Mouse (Mus musculus) thymus, postnatal 25 days (tissue): ENCODE data around the gene H2-Q4.
"Not testable (repeated sequence)": the region's sequence is repeated elsewhere in the genome, so short reads cannot be mapped to it uniquely, and the experiment has no call there.

Experiments
- DNase-seq: peaks from one replicate; pipeline ENCODE4 v3.0.0; 2022

Gene H2-Q4

DNA sequence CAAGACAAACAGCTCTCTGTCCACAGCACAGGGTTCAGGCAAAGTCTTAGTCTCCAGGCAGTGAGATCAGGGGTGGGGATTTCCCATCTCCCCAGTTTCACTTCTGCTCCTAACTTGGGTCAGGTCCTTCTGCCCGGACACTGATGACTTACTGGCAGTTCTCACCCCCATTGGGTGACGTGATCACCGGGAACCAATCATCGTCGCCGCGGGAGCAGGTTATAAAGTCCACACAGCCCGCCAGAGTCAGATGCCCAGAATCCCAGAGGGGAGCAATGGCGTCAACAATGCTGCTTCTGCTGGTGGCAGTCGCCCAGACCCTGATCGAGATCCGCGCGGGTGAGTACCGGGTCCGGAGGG is at the start of gene H2-Q4:
TSS of gene H2-Q4 (plus strand) at position 249 of the 360 bp plus-strand sequence.
- peak; percentile 95 for DNase-seq

DNA sequence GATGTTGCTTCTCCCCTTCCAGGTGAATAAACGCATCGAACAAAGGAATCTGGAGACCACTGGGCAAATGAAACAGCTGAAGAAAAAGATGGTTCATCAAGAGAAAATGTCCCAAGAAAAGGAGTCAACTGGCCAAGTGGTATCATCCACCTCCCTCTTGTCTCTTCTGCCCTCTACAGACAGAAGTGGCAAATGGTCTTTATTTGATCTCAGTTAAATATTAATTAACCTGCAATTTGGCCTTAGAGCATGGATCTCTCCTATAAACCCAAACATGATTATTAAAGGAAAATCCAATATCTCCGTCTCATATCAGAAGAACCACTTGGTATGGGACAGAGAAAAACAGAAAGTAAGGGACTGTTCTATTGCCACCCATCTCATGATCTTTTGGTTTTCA is 49.7 kb upstream of the H2-Q4 start:
- not testable (repeated sequence) for DNase-seq

- DNase-seq, result peak; percentile 35
Measured at GRCm38 (mm10) chr17:35331546-35331945, 47.9 kb upstream of the H2-Q4 start.

DNA sequence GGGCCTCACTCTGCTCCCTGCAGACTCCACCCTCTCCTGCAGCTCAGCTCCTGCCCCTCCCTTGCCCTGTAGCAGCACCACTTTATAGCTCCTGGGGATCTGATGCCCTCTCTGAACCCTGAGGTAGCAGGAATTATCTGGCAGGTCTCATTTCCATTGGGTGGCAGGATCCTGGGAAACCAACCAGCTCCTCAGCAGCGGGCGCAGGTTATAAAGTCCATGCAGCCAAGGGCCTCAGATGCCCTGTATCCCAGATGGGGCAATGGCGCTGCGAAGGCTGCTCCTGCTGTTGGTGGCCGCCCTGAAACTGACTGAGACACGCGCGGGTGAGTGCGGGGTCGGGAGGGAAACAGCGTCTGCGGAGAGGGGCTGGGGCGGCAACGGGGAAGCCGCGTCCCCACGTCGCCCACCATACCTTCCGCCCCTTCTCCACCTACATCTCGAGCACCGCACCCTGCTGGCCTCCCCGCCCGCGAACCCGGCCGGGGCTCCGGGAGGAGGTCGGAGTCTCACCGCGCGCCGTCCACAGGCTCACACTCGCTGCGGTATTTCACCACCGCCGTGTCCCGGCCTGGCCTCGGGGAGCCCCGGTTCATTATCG is 37.2 kb upstream of the H2-Q4 start, which contains the start of gene H2-Q2:
TSS of gene H2-Q2 (plus strand) at position 172 of the 601 bp plus-strand sequence.
- DNase-seq, result peak; percentile 74

DNA sequence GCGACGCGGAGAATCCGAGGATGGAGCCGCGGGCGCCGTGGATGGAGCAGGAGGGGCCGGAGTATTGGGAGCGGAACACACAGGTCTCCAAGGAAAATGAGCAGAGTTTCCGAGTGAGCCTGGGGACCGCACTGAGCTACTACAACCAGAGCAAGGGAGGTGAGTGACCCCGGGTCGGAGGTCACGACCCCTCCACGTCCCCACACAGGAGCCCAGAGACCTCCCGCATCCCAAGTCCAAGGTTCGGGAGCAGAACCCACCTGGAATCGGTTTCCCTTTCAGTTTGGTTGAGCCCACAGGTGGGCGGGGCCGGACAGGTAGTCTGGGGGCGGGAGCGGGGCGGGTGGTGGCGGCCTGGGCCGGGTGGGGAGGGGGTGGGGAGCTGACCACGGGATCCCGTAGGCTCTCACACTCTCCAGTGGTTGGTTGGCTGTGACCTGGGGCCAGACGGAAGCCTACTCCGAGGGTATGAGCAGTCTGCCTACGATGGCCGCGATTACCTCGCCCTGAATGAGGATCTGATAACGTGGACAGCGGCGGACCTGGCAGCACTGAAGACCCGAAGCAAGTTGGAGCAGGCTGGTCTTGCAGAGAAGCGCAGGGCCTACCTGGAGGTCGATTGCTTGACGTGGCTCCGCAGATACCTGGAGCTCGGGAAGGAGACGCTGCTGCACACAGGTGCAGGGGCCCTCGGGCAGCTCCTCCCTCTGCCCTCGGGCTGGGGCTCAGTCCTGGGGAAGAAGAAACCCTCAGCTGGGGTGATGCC is 36.5 kb upstream of the H2-Q4 start:
- DNase-seq, result peak; percentile 46

DNA sequence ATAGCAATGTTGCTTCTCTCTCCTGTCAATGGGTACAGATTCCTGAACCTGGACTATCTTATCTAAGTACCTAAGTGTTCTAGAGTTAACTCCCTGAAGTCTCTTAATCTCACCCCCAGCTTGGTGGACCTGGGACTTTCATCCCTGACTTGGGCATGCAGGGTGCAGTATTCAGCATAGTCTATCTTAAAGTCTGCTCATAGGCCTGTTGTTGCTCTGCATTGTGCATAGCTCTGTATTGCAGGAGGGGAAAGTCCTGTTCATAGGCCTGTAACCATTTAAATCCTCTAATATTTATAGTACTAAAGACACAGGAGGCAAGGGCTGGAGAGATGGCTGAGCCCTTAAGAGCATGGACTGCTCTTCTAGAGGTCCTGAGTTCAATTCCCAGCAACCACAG is 31.8 kb upstream of the H2-Q4 start:
- DNase-seq, result not testable (repeated sequence)

DNA sequence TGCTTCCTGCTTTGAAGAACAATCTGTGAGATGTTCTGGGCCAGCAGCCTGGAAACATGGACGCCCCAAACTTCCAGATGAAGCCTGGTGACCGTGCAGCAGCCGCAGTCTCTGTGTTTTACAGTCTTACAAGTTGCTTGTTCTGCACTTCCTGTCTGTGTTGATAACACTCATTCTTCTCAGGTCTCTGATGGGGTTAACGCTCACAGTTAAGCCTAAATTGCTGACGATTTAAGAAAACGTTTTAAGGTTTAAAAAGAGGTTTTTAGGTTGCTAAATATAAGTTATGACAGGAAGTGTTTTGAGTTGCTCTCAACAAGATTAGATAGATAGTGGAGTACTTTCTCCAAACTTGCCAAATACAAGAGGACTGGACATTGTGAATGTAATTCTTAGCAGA is 26.1 kb upstream of the H2-Q4 start:
- peak; percentile 29 for DNase-seq

- no peak for DNase-seq
Measured at GRCm38 (mm10) chr17:35354071-35354470, 25.3 kb upstream of the H2-Q4 start.

GRCm38 (mm10) chr17:35357086-35357485 is 22.3 kb upstream of the H2-Q4 start:
- DNase-seq, result peak; percentile 58

- no peak for DNase-seq
Measured at GRCm38 (mm10) chr17:35358763-35359469, 20.5 kb upstream of the H2-Q4 start.

DNA sequence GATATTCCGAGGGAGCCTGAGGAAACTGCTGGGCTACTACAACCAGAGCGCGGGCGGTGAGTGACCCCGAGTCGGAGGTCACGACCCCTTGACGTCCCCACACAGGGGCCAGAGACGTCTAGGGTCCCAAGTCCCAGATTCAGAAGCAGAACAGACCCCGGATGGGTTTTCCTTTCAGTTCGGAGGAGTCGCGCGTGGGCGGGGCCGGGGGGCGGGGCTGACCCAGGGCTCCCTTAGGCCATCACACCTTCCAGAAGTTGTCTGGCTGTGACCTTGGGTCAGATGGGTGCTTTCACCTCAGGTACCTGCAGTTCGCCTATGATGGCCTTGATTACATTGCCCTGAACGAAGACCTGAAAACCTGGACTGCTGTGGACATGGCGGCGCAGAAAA is 20.0 kb upstream of the H2-Q4 start:
- no peak for DNase-seq

DNA sequence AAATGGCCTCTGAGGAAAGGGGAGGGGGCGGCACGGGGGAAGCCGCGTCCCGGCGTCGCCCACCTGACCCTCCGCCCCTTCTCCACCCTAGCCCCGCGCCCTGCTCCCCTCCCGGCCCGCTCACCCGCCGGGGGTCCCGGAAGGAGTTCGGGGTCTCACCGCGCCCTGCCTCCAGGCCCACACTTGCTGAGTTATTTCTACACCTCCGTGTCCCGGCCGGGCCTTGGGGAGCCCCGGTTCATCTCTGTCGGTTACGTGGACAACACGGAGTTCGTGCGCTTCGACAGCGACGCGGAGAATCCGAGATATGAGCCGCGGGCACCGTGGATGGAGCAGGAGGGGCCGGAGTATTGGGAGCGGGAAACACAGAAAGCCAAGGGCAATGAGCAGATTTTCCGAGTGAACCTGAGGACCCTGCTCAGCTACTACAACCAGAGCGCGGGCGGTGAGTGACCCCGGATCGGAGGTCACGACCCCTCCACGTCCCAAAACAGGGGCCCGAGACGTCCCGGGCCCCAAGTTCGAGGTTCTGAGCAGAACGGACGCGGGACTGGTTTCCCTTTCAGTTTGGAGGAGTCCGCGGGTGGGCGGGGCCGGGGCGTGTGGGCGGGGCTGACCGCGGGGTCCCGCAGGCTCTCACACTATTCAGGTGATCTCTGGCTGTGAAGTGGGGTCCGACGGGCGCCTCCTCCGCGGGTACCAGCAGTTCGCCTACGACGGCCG is 473 bp downstream of the H2-Q4 start:
- DNase-seq, result peak; percentile 64

DNA sequence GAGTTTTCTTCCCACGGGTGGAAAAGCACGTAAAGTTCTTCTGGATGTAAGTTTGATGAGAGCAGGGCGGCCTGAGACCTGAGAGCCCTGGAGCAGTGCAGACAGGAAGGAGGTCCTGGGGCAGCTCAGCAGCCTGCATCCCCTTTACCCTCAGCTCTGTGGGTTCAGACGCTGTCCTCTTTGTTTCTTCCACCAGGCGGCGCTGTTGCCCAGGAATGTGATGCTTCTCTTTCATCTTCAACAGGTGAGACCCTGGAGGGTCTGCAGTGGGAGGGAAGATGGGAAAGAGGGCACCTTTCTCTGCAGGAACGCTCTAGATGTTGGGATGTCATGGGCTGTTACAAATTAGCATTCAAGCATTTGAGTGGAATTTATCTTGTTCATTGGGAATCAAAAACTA is 10.4 kb downstream of the H2-Q4 start:
- DNase-seq, result peak; percentile 83

GRCm38 (mm10) chr17:35392671-35393070 is 13.3 kb downstream of the H2-Q4 start:
- DNase-seq, result not testable (repeated sequence)

DNA sequence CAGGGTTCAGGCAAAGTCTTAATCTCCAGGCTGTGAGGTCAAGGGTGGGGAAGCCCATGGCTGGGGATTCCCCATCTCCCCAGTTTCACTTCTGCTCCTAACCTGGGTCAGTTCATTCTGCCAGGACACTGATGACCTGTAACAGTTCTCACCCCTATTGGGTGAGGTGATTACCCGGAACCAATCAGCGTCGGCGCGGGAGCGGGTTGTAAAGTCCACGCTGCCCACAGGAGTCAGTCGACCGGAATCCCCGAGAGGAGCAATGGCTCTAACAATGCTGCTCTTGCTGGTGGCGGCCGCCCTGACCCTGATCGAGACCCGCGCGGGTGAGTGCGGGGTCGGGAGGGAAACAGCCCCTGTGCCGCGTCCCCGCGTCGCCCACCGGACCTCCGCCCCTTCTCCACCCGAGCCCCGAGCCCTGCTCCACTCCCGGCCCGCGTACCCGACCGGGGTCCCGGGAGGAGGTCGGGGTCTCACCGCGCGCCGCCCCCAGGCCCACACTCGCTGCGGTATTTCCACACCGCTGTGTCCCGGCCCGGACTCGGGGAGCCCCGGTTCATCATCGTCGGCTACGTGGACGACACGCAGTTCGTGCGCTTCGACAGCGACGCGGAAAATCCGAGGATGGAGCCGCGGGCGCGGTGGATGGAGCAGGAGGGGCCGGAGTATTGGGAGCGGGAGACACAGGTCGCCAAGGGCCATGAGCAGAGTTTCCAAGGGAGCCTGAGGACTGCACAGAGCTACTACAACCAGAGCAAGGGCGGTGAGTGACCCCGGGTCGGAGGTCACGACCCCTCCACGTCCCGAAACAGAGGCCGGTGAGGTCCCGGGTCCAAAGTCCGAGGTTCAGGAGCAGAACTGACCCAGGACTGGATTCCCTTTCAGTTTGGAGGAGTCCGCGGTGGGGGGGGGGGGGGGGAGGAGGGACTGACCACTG is 14.7 kb downstream of the H2-Q4 start:
- DNase-seq, result not testable (repeated sequence)

- not testable (repeated sequence) for DNase-seq
Measured at GRCm38 (mm10) chr17:35396956-35397355, 17.5 kb downstream of the H2-Q4 start.

GRCm38 (mm10) chr17:35413057-35413456 is 33.6 kb downstream of the H2-Q4 start:
- DNase-seq, result not testable (repeated sequence)

GRCm38 (mm10) chr17:35415273-35416129 is 36.1 kb downstream of the H2-Q4 start:
- not testable (repeated sequence) for DNase-seq

- no peak for DNase-seq
Measured at GRCm38 (mm10) chr17:35418772-35419171, 39.4 kb downstream of the H2-Q4 start.

DNA sequence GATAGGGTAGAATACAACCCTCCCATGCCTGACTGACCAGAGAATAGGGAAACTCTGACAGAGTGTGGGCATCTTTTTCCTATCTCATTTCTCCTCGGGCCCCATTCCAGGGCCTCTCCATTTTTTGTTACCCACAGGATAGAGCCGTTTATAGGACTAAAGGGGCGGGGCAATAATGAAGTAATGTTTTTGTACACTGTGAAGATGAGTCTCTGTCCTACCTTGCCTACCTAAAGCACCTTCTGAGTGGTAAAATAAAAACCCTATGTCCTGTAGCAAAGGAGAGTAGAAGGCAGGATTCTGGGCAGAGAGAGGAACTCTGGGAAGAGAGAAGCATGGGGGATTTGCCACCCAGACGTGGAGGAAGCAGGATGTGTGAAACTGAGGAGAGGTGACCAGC is 40.1 kb downstream of the H2-Q4 start:
- DNase-seq, result not testable (repeated sequence)
